Mouse (Mus musculus) forebrain, embryonic 14.5 days (tissue): ENCODE results near the gene H2afy. TPM values are rescaled to one million over a fixed set of nuclear protein-coding genes. Genes with fewer than 3 reads are reported as not detected.

ENCODE experiments used
- ATAC-seq: fragments of 200-750 bp; cut with Nextera tagmentation; 2 replicates; pipeline ENCODE4 v1.8.0; 2017; ENCODE audit warnings: mild to moderate bottlenecking, moderate library complexity
- DNase-seq: peaks from one replicate; pipeline ENCODE4 v3.0.0-alpha.2; 2015; ENCODE audit warnings: low spot score
- H3K27ac ChIP-seq: fragments of 300-500 bp; sonication (generic); 2 replicates; pipeline ENCODE4 v1.5.1; 2014; ENCODE audit warnings: low read depth, mild to moderate bottlenecking, control low read depth, low read length, moderate library complexity
- H3K27me3 ChIP-seq: fragments of 300-500 bp; sonication (generic); replicated peaks from 2 replicates; pipeline ENCODE4 v1.6.1; 2014; ENCODE audit warnings: low read length, control low read depth, mixed read lengths; ENCODE audit not compliant: control insufficient read depth, insufficient read depth
- H3K36me3 ChIP-seq: fragments of 300-500 bp; sonication (generic); 2 replicates; pipeline ENCODE4 v1.6.1; 2014; ENCODE audit warnings: low read length, control low read depth; ENCODE audit not compliant: control insufficient read depth, insufficient read depth
- H3K4me1 ChIP-seq: fragments of 300-500 bp; sonication (generic); 2 replicates; pipeline ENCODE4 v1.6.1; 2014; ENCODE audit warnings: antibody characterized with exemption, low read length, control low read depth; ENCODE audit not compliant: control insufficient read depth, insufficient read depth
- H3K4me2 ChIP-seq: fragments of 300-500 bp; sonication (generic); 2 replicates; pipeline ENCODE4 v1.6.1; 2014; ENCODE audit warnings: mild to moderate bottlenecking, control low read depth, low read length
- H3K4me3 ChIP-seq: fragments of 300-500 bp; sonication (generic); 2 replicates; pipeline ENCODE4 v1.5.1; 2014; ENCODE audit warnings: low read depth, low read length, control low read depth
- H3K9ac ChIP-seq: fragments of 300-500 bp; sonication (generic); 2 replicates; pipeline ENCODE4 v1.6.1; 2014; ENCODE audit warnings: mild to moderate bottlenecking, low read length, control low read depth, moderate library complexity
- H3K9me3 ChIP-seq: fragments of 300-500 bp; sonication (generic); replicated peaks from 2 replicates; pipeline ENCODE4 v1.6.1; 2016; ENCODE audit warnings: low read length, control low read depth, mixed read lengths; ENCODE audit not compliant: control insufficient read depth
- WGBS: fragments of 180-500 bp; shearing (Covaris S2); extraction: QIAGEN DNeasy Blood & Tissue Kit; methylation state at CpG from one replicate; pipeline ENCODE4 v1.1.7; 2014; 5-methylcytosine and 5-hydroxymethylcytosine counted together
- polyA plus RNA-seq: library from polyadenylated mRNA; unstranded; fragments of >200 nt; fragmentation: Nextera tagmentation; extraction: Ambion mirVana; gene quantifications from 2 replicates; pipeline ENCODE4 v1.2.1, GENCODE M21; 2014

Gene H2afy
- polyA plus RNA-seq, 1 experiment from 2014 or later = 438 TPM

- Histone ChIP-seq H3K9me3 (no peaks in the 10 kb centered on the region), H3K27me3 (no peaks in the 10 kb centered on the region), H3K9ac (no peak overlapping the region), H3K27ac (no peak overlapping the region), H3K4me1 (no peaks in the 10 kb centered on the region), H3K36me3 (peaks cover 83% of the 10 kb centered on the region), H3K4me3 (no peak overlapping the region), H3K4me2 (no peak overlapping the region)
- ATAC-seq (no peak), DNase-seq (no peak)
- WGBS = 88% methylated on average over 8 of the region's 8 CpGs
Measured at GRCm38 (mm10) chr13:56075930-56076329, 60.2 kb downstream of the H2afy start.

GRCm38 (mm10) chr13:56073186-56073585, 63.0 kb downstream of the H2afy start:
- Histone ChIP-seq H3K36me3 (peaks cover 61% of the 10 kb centered on the region), H3K4me2 (no peak overlapping the region), H3K9me3 (no peaks in the 10 kb centered on the region), H3K4me1 (no peaks in the 10 kb centered on the region; the same call in 1 of the 2 replicates), H3K27ac (no peak overlapping the region), H3K4me3 (no peak overlapping the region), H3K27me3 (no peaks in the 10 kb centered on the region), H3K9ac (no peak overlapping the region)
- WGBS = 88% methylated on average over 5 of the region's 5 CpGs
- DNase-seq = no peak
- no peak for ATAC-seq

- Histone ChIP-seq H3K27ac (no peak overlapping the region), H3K27me3 (no peaks in the 10 kb centered on the region), H3K4me1 (no peaks in the 10 kb centered on the region; the same call in 1 of the 2 replicates), H3K36me3 (peaks cover 51% of the 10 kb centered on the region), H3K4me3 (no peak overlapping the region), H3K9ac (no peak overlapping the region), H3K9me3 (no peaks in the 10 kb centered on the region), H3K4me2 (no peak overlapping the region)
- no peak for DNase-seq
- WGBS = 33% methylated on average over 4 of the region's 4 CpGs
- peak; percentile 37; the same call in 1 of the 2 replicates for ATAC-seq
Measured at GRCm38 (mm10) chr13:56072268-56072607, 63.9 kb downstream of the H2afy start.

- Histone ChIP-seq H3K9ac (no peak overlapping the region), H3K4me2 (no peak overlapping the region), H3K36me3 (peaks cover 46% of the 10 kb centered on the region), H3K27ac (no peak overlapping the region), H3K4me1 (no peaks in the 10 kb centered on the region; the same call in 1 of the 2 replicates), H3K4me3 (no peak overlapping the region), H3K9me3 (no peaks in the 10 kb centered on the region), H3K27me3 (no peaks in the 10 kb centered on the region)
- ATAC-seq = 0 out of 2 replicates have a peak, but pooled peaks have one; percentile 13
- DNase-seq = peak; percentile 88
- 68% methylated on average over 16 of the region's 16 CpGs for WGBS
Measured at GRCm38 (mm10) chr13:56071586-56072267, 64.4 kb downstream of the H2afy start.

- Histone ChIP-seq H3K27ac (no peak overlapping the region), H3K4me3 (no peak overlapping the region), H3K9ac (no peak overlapping the region), H3K9me3 (no peaks in the 10 kb centered on the region), H3K4me1 (no peaks in the 10 kb centered on the region; the same call in 1 of the 2 replicates), H3K4me2 (no peak overlapping the region), H3K36me3 (peaks cover 29% of the 10 kb centered on the region), H3K27me3 (no peaks in the 10 kb centered on the region)
- ATAC-seq = no peak
- DNase-seq = no peak
- WGBS = 83% methylated on average over 6 of the region's 6 CpGs
Measured at GRCm38 (mm10) chr13:56069643-56070042, 66.5 kb downstream of the H2afy start.

GRCm38 (mm10) chr13:56068517-56068916, 67.6 kb downstream of the H2afy start:
- ATAC-seq = no peak
- Histone ChIP-seq H3K27ac (no peak overlapping the region), H3K36me3 (peaks cover 18% of the 10 kb centered on the region), H3K9me3 (no peaks in the 10 kb centered on the region), H3K27me3 (no peaks in the 10 kb centered on the region), H3K4me3 (no peak overlapping the region), H3K4me2 (no peak overlapping the region), H3K4me1 (no peaks in the 10 kb centered on the region; the same call in 1 of the 2 replicates), H3K9ac (no peak overlapping the region)
- DNase-seq = no peak
- 31% methylated on average over 4 of the region's 4 CpGs for WGBS

- H3K4me2 ChIP-seq = no peak overlapping the region
- WGBS = 96% methylated on average over 2 of the region's 2 CpGs
- no peak for DNase-seq
- no peaks in the 10 kb centered on the region for H3K27me3 ChIP-seq
- H3K36me3 ChIP-seq = peaks cover 8% of the 10 kb centered on the region; the same call in 1 of the 2 replicates
- H3K27ac ChIP-seq = no peak overlapping the region
- H3K4me3 ChIP-seq = no peak overlapping the region
- H3K9me3 ChIP-seq = no peaks in the 10 kb centered on the region
- H3K4me1 ChIP-seq = no peaks in the 10 kb centered on the region; the same call in 1 of the 2 replicates
- no peak overlapping the region for H3K9ac ChIP-seq
- no peak for ATAC-seq
Measured at GRCm38 (mm10) chr13:56066904-56067303, 69.3 kb downstream of the H2afy start.

GRCm38 (mm10) chr13:56066152-56066551, 70.0 kb downstream of the H2afy start:
- no peak overlapping the region for H3K27ac ChIP-seq
- H3K36me3 ChIP-seq = peaks cover 7% of the 10 kb centered on the region; the same call in 1 of the 2 replicates
- no peaks in the 10 kb centered on the region for H3K27me3 ChIP-seq
- no peak for ATAC-seq
- no peak overlapping the region for H3K4me3 ChIP-seq
- DNase-seq = no peak
- no peak overlapping the region for H3K4me2 ChIP-seq
- WGBS = 79% methylated on average over 21 of the region's 21 CpGs
- no peaks in the 10 kb centered on the region; the same call in 1 of the 2 replicates for H3K4me1 ChIP-seq
- no peak overlapping the region for H3K9ac ChIP-seq
- H3K9me3 ChIP-seq = no peaks in the 10 kb centered on the region

GRCm38 (mm10) chr13:56057761-56058160, 78.4 kb downstream of the H2afy start:
- H3K9me3 ChIP-seq = no peaks in the 10 kb centered on the region
- no peak overlapping the region for H3K4me2 ChIP-seq
- no peak overlapping the region for H3K27ac ChIP-seq
- H3K4me1 ChIP-seq = 0 out of 2 replicates have a peak, but pooled peaks cover 3% of the 10 kb centered on the region
- H3K36me3 ChIP-seq = no peaks in the 10 kb centered on the region
- H3K27me3 ChIP-seq = no peaks in the 10 kb centered on the region
- 73% methylated on average over 8 of the region's 8 CpGs for WGBS
- ATAC-seq (no peak), DNase-seq (no peak)
- H3K9ac ChIP-seq = no peak overlapping the region
- H3K4me3 ChIP-seq = no peak overlapping the region
